Mouse (Mus musculus) spleen, adult 18-20 months (tissue): Measurements from ENCODE around the gene Ngf.

ENCODE experiments used
- DNase-seq, 2 experiments: peaks; one replicate each; pipeline ENCODE4 v3.0.0; 2022; ENCODE audit warnings: mixed read lengths in 2 of 2

Gene Ngf

GRCm38 (mm10) chr3:102469713-102470448, at the start of gene Ngf:
Gene Ngf, plus strand, starts transcription at chr3:102469919.
- no peak for DNase-seq

- DNase-seq: peak in 1 of 2 experiments; percentile 9
These were observed 24.2 kb upstream of the Ngf start for GRCm38 (mm10) chr3:102445567-102445966.

- no peak for DNase-seq
These were observed 23.0 kb upstream of the Ngf start for GRCm38 (mm10) chr3:102446691-102447090.

- DNase-seq: no peak
These were observed 15.2 kb upstream of the Ngf start for GRCm38 (mm10) chr3:102454566-102454965.

GRCm38 (mm10) chr3:102460528-102460927, 9.2 kb upstream of the Ngf start:
- no peak for DNase-seq

GRCm38 (mm10) chr3:102460986-102461385, 8.7 kb upstream of the Ngf start:
- no peak for DNase-seq

GRCm38 (mm10) chr3:102462703-102463336, 6.9 kb upstream of the Ngf start:
- no peak for DNase-seq

- DNase-seq: no peak
These were observed 6.4 kb upstream of the Ngf start for GRCm38 (mm10) chr3:102463339-102463738.

GRCm38 (mm10) chr3:102466587-102466986, 3.1 kb upstream of the Ngf start:
- peak in 1 of 2 experiments; percentile 16 for DNase-seq

- DNase-seq: no peak
These were observed 2.6 kb upstream of the Ngf start for GRCm38 (mm10) chr3:102467121-102467520.

- DNase-seq: no peak
These were observed 1.5 kb downstream of the Ngf start for GRCm38 (mm10) chr3:102471251-102471650.

- no peak for DNase-seq
These were observed 2.1 kb downstream of the Ngf start for GRCm38 (mm10) chr3:102471799-102472198.

GRCm38 (mm10) chr3:102474275-102475155, 4.8 kb downstream of the Ngf start:
- no peak for DNase-seq

GRCm38 (mm10) chr3:102477917-102478694, 8.4 kb downstream of the Ngf start:
- no peak for DNase-seq

GRCm38 (mm10) chr3:102490393-102491123, 20.8 kb downstream of the Ngf start:
- DNase-seq: no peak

- DNase-seq: no peak
These were observed 28.4 kb downstream of the Ngf start for GRCm38 (mm10) chr3:102498113-102498512.

- DNase-seq: no peak
These were observed 29.2 kb downstream of the Ngf start for GRCm38 (mm10) chr3:102498931-102499330.

GRCm38 (mm10) chr3:102500031-102500430, 30.3 kb downstream of the Ngf start:
- DNase-seq: no peak

GRCm38 (mm10) chr3:102501186-102501585, 31.5 kb downstream of the Ngf start:
- DNase-seq: no peak

- DNase-seq: no peak
These were observed 35.4 kb downstream of the Ngf start for GRCm38 (mm10) chr3:102505129-102505528.

GRCm38 (mm10) chr3:102506061-102506460, 36.3 kb downstream of the Ngf start:
- DNase-seq: no peak
